Mouse (Mus musculus) small intestine, adult 2 months (tissue): Measurements from ENCODE around the gene Vmn2r98. TPM values are rescaled to one million over a fixed set of nuclear protein-coding genes. Genes with fewer than 3 reads are reported as not detected.
"Not testable (repeated sequence)": the region's sequence is repeated elsewhere in the genome, so short reads cannot be mapped to it uniquely, and the experiment has no call there.

Experiments used
- H3K27ac ChIP-seq: fragments of 200-500 bp; 2 replicates; pipeline ENCODE4 v1.5.1; 2012; ENCODE audit warnings: low read depth, low read length, control low read depth, inconsistent platforms; ENCODE audit not compliant: insufficient read depth
- H3K27me3 ChIP-seq: fragments of 200-500 bp; 2 replicates; pipeline ENCODE4 v1.6.1; 2012; ENCODE audit warnings: mild to moderate bottlenecking, moderate library complexity, low read length, inconsistent platforms; ENCODE audit not compliant: control insufficient read depth, insufficient read depth
- H3K36me3 ChIP-seq: fragments of 200-500 bp; 2 replicates; pipeline ENCODE4 v1.6.1; 2012; ENCODE audit warnings: mild to moderate bottlenecking, low read length, control low read depth, inconsistent platforms; ENCODE audit not compliant: control insufficient read depth, insufficient read depth
- H3K4me1 ChIP-seq: fragments of 200-500 bp; 2 replicates; pipeline ENCODE4 v1.6.1; 2012; ENCODE audit warnings: low read length, inconsistent platforms, mixed read lengths; ENCODE audit not compliant: control insufficient read depth, insufficient read depth, insufficient read length
- H3K4me3 ChIP-seq: fragments of 200-500 bp; 2 replicates; pipeline ENCODE4 v1.5.1; 2012; ENCODE audit warnings: low read depth, mild to moderate bottlenecking, control low read depth, inconsistent platforms, low read length, moderate library complexity
- CTCF ChIP-seq: fragments of 200-500 bp; IDR thresholded peaks from 2 replicates; pipeline ENCODE4 v1.5.1; 2012; ENCODE audit warnings: low read depth, mild to moderate bottlenecking, control low read depth, inconsistent platforms, low read length, moderate library complexity, mixed read lengths; ENCODE audit not compliant: insufficient replicate concordance, insufficient read length; ENCODE audit errors: extremely low read depth
- POLR2A ChIP-seq: fragments of 200-500 bp; IDR thresholded peaks from 2 replicates; pipeline ENCODE4 v1.6.1; 2012; ENCODE audit warnings: low read depth, mild to moderate bottlenecking, control low read depth, inconsistent platforms, low read length, moderate library complexity
- WGBS: fragments of 180-500 bp; shearing (Covaris S2); methylation state at CpG from one replicate; pipeline ENCODE4 v1.1.7; 2018; 5-methylcytosine and 5-hydroxymethylcytosine counted together
- polyA plus RNA-seq: library from polyadenylated mRNA; depleted of rRNA; stranded (reverse); fragments of >200 nt; gene quantifications from 2 replicates; pipeline ENCODE4 v1.2.3, GENCODE M21; 2012; rRNA removed

Vmn2r98 gene
- polyA plus RNA-seq = not detected in 2 replicates

DNA sequence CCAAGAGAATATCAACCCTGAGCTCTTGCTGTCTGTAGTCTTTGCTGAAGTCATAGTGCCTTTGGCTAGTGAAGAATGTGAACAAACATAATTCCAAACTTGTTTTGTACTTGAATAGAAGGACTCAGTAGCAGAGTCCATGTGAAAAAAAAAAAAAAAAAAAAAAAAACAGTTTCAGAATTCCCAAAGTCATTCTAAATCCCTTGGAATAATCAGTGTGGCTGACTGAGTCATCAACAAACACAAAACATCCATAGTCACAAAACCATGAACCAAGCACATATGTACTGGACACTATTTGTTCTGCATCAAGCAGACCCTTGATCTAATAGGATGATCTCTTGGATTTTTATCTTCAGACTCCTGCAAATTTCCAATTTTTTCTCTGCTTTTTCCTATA is at the start of gene Vmn2r98:
Gene Vmn2r98, plus strand, starts transcription at position 301 of the 400 bp plus-strand sequence.
- not testable (repeated sequence) for H3K36me3 ChIP-seq, H3K4me3 ChIP-seq, H3K4me1 ChIP-seq, H3K27me3 ChIP-seq, H3K27ac ChIP-seq

DNA sequence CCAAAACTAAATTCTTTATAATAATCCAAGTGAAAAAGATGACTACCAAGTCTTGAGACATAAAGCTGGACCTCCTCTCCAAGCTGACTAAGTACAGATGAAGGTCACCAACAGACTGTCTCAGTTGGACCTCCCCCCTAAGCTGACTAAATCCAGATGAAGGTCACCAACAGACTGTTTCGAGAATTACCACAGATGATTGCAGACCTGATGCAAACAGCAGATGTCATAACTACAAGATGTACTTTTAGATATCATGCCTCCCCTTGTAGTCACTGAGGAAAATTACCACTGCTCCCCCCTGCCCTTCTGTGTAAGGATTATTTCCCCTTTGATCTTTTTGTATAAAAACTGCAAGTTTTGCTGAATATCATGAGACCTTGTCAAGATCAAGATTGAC is 21.8 kb upstream of the Vmn2r98 start:
- WGBS = 60% methylated on average over 1 of the region's 1 CpGs
- not testable (repeated sequence) for H3K4me3 ChIP-seq, H3K27me3 ChIP-seq, H3K4me1 ChIP-seq, H3K36me3 ChIP-seq, H3K27ac ChIP-seq

DNA sequence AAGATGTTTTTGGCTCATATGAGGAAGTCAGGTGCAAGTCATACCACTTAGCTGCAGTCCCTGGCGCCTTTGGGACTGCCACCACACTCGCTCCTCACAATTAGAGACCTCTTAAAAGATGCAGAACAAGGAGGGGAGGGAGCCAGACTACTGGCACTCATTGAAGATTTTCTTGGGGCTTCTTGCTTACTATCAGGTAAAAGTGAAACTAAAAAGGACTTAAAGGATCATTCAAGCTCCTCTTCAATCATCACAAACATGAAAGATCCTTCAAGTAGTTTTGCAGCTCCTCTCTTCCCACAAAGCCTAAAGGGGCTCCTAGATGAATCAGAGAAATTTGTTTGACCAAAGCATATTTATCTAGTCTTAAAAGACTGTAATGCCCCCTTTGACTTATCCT is 21.3 kb upstream of the Vmn2r98 start:
- TF ChIP-seq POLR2A (no peak), CTCF (no peak)
- H3K4me1 ChIP-seq = no peaks in the 10 kb centered on the region
- H3K27me3 ChIP-seq = no peaks in the 10 kb centered on the region
- H3K4me3 ChIP-seq = no peak overlapping the region
- H3K27ac ChIP-seq = no peak overlapping the region
- WGBS = 61% methylated on average over 2 of the region's 2 CpGs
- no peaks in the 10 kb centered on the region for H3K36me3 ChIP-seq

DNA sequence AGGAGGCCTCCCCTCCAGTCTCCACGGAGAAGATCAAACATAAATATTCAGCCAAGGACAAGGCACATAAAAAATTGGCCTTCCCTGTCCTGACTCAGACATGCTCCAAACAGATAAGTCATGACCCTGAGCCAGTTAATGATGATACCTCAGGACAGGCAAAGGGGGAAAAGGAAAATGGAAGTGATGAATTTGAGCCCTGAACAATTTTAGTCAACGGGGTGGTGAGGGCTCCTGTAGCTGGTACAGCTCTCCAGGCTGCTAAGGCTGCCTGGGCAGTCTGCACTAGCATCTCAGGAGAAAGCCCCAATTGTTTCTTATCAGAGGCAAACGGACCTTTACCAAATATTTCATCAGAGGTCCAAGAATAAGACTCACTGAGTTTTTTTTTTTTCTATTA is 20.5 kb upstream of the Vmn2r98 start:
- WGBS = 51% methylated on average over 3 of the region's 3 CpGs
- TF ChIP-seq POLR2A (no peak), CTCF (no peak)
- no peaks in the 10 kb centered on the region for H3K4me1 ChIP-seq
- H3K4me3 ChIP-seq = no peak overlapping the region
- no peaks in the 10 kb centered on the region for H3K36me3 ChIP-seq
- H3K27me3 ChIP-seq = no peaks in the 10 kb centered on the region
- no peak overlapping the region for H3K27ac ChIP-seq

Other genes starting within 250 kb of the Vmn2r98 start
- not detected in 2 replicates for gene Vmn2r97, start 139.2 kb upstream of the Vmn2r98 start, polyA plus RNA-seq